Mouse (Mus musculus): ENCODE results near the gene Upp2. TPM values are rescaled to one million over a fixed set of nuclear protein-coding genes. Genes with fewer than 3 reads are reported as not detected.

Upp2 gene
- polyA plus RNA-seq, 1 experiment from 2014 or later = 7.5 TPM

GRCm38 (mm10) chr2:58595350-58595749 is 28.3 kb downstream of the Upp2 start:
- Histone ChIP-seq H3K27ac (replicated peaks in 1 of 2; ENCODE audit: control insufficient read depth in 1 of 2, insufficient read depth in 1 of 2, low read depth in 2 of 2, low read length in 2 of 2) (peak overlapping the region; percentile 82 to 83), H3K4me2 (ENCODE audit: low read length) (peak overlapping the region; percentile 23), H3K4me3 (ENCODE audit: control insufficient read depth in 1 of 2, insufficient read depth in 1 of 2, low read depth in 1 of 2, low read length in 2 of 2) (no peak overlapping the region), H3K36me3 (ENCODE audit: control insufficient read depth, insufficient read depth, low read length) (no peaks in the 10 kb centered on the region), H3K4me1 (ENCODE audit: control insufficient read depth in 2 of 2, insufficient read depth in 2 of 2, low read length in 2 of 2) (peaks cover 0 to 14% of the 10 kb centered on the region in 2 experiments), H3K9ac (ENCODE audit: low read length) (no peak overlapping the region; the same call in 1 of the 2 replicates), H3K9me3 (ENCODE audit: control insufficient read depth, low read length) (no peaks in the 10 kb centered on the region), H3K27me3 (ENCODE audit: control insufficient read depth, insufficient read depth, low read length) (no peaks in the 10 kb centered on the region)
- ATAC-seq (ENCODE audit: insufficient number of reproducible peaks, insufficient read depth, low FRiP score, low read depth) = no peak
- WGBS = 55% methylated on average over 9 of the region's 9 CpGs

GRCm38 (mm10) chr2:58596774-58597342 is 29.8 kb downstream of the Upp2 start:
- 80% methylated on average over 17 of the region's 17 CpGs for WGBS
- Histone ChIP-seq H3K36me3 (ENCODE audit: control insufficient read depth, insufficient read depth, low read length) (no peaks in the 10 kb centered on the region), H3K9me3 (ENCODE audit: control insufficient read depth, low read length) (no peaks in the 10 kb centered on the region), H3K9ac (ENCODE audit: low read length) (no peak overlapping the region), H3K4me2 (ENCODE audit: low read length) (no peak overlapping the region), H3K27me3 (ENCODE audit: control insufficient read depth, insufficient read depth, low read length) (no peaks in the 10 kb centered on the region), H3K27ac (replicated peaks in 1 of 2; ENCODE audit: control insufficient read depth in 1 of 2, insufficient read depth in 1 of 2, low read depth in 2 of 2, low read length in 2 of 2) (no peak overlapping the region), H3K4me1 (ENCODE audit: control insufficient read depth in 2 of 2, insufficient read depth in 2 of 2, low read length in 2 of 2) (peaks cover 0 to 14% of the 10 kb centered on the region in 2 experiments), H3K4me3 (ENCODE audit: control insufficient read depth in 1 of 2, insufficient read depth in 1 of 2, low read depth in 1 of 2, low read length in 2 of 2) (no peak overlapping the region)
- no peak for ATAC-seq (ENCODE audit: insufficient number of reproducible peaks, insufficient read depth, low FRiP score, low read depth)

GRCm38 (mm10) chr2:58597556-58597955 is 30.5 kb downstream of the Upp2 start:
- 95% methylated on average over 3 of the region's 3 CpGs for WGBS

GRCm38 (mm10) chr2:58599639-58600038 is 32.5 kb downstream of the Upp2 start:
- Histone ChIP-seq H3K36me3 (ENCODE audit: control insufficient read depth, insufficient read depth, low read length) (no peaks in the 10 kb centered on the region), H3K9ac (ENCODE audit: low read length) (no peak overlapping the region), H3K4me3 (ENCODE audit: control insufficient read depth in 1 of 2, insufficient read depth in 1 of 2, low read depth in 1 of 2, low read length in 2 of 2) (no peak overlapping the region), H3K9me3 (ENCODE audit: control insufficient read depth, low read length) (no peaks in the 10 kb centered on the region), H3K4me1 (ENCODE audit: control insufficient read depth in 2 of 2, insufficient read depth in 2 of 2, low read length in 2 of 2) (peaks cover 3 to 8% of the 10 kb centered on the region in 2 experiments), H3K27me3 (ENCODE audit: control insufficient read depth, insufficient read depth, low read length) (no peaks in the 10 kb centered on the region), H3K4me2 (ENCODE audit: low read length) (no peak overlapping the region), H3K27ac (replicated peaks in 1 of 2; ENCODE audit: control insufficient read depth in 1 of 2, insufficient read depth in 1 of 2, low read depth in 2 of 2, low read length in 2 of 2) (no peak overlapping the region)
- no peak for ATAC-seq (ENCODE audit: insufficient number of reproducible peaks, insufficient read depth, low FRiP score, low read depth)
- WGBS = 86% methylated on average over 6 of the region's 6 CpGs

More at GRCm38 (mm10) chr2:58597556-58597955, 30.5 kb downstream of the Upp2 start:
- Histone ChIP-seq H3K4me2 (ENCODE audit: low read length) (no peak overlapping the region), H3K27ac (replicated peaks in 1 of 2; ENCODE audit: control insufficient read depth in 1 of 2, insufficient read depth in 1 of 2, low read depth in 2 of 2, low read length in 2 of 2) (no peak overlapping the region), H3K4me1 (ENCODE audit: control insufficient read depth in 2 of 2, insufficient read depth in 2 of 2, low read length in 2 of 2) (peaks cover under 1 to 14% of the 10 kb centered on the region in 2 experiments), H3K27me3 (ENCODE audit: control insufficient read depth, insufficient read depth, low read length) (no peaks in the 10 kb centered on the region), H3K9me3 (ENCODE audit: control insufficient read depth, low read length) (no peaks in the 10 kb centered on the region), H3K4me3 (ENCODE audit: control insufficient read depth in 1 of 2, insufficient read depth in 1 of 2, low read depth in 1 of 2, low read length in 2 of 2) (no peak overlapping the region), H3K9ac (ENCODE audit: low read length) (no peak overlapping the region), H3K36me3 (ENCODE audit: control insufficient read depth, insufficient read depth, low read length) (no peaks in the 10 kb centered on the region)
- ATAC-seq (ENCODE audit: insufficient number of reproducible peaks, insufficient read depth, low FRiP score, low read depth) = no peak

GRCm38 (mm10) chr2:58601382-58601781 is 34.3 kb downstream of the Upp2 start:
- no peak overlapping the region for H3K9ac ChIP-seq (ENCODE audit: low read length)
- H3K9me3 ChIP-seq (ENCODE audit: control insufficient read depth, low read length) = no peaks in the 10 kb centered on the region
- H3K27ac ChIP-seq (replicated peaks in 1 of 2; ENCODE audit: control insufficient read depth in 1 of 2, insufficient read depth in 1 of 2, low read depth in 2 of 2, low read length in 2 of 2) = no peak overlapping the region
- peaks cover 3% of the 10 kb centered on the region in 2 experiments; a peak in 2 of 4 replicates for H3K4me1 ChIP-seq (ENCODE audit: control insufficient read depth in 2 of 2, insufficient read depth in 2 of 2, low read length in 2 of 2)
- H3K4me3 ChIP-seq (ENCODE audit: control insufficient read depth in 1 of 2, insufficient read depth in 1 of 2, low read depth in 1 of 2, low read length in 2 of 2) = no peak overlapping the region
- 80% methylated on average over 4 of the region's 4 CpGs for WGBS
- H3K36me3 ChIP-seq (ENCODE audit: control insufficient read depth, insufficient read depth, low read length) = no peaks in the 10 kb centered on the region
- H3K4me2 ChIP-seq (ENCODE audit: low read length) = no peak overlapping the region
- no peak for ATAC-seq (ENCODE audit: insufficient number of reproducible peaks, insufficient read depth, low FRiP score, low read depth)
- no peaks in the 10 kb centered on the region for H3K27me3 ChIP-seq (ENCODE audit: control insufficient read depth, insufficient read depth, low read length)

GRCm38 (mm10) chr2:58603379-58603778 is 36.3 kb downstream of the Upp2 start:
- no peak overlapping the region for H3K4me3 ChIP-seq (ENCODE audit: control insufficient read depth in 1 of 2, insufficient read depth in 1 of 2, low read depth in 1 of 2, low read length in 2 of 2)
- H3K27me3 ChIP-seq (ENCODE audit: control insufficient read depth, insufficient read depth, low read length) = no peaks in the 10 kb centered on the region
- 0 out of 4 replicates have a peak, but pooled peaks cover 0 to 3% of the 10 kb centered on the region in 2 experiments for H3K4me1 ChIP-seq (ENCODE audit: control insufficient read depth in 2 of 2, insufficient read depth in 2 of 2, low read length in 2 of 2)
- 70% methylated on average over 3 of the region's 3 CpGs for WGBS
- no peaks in the 10 kb centered on the region for H3K9me3 ChIP-seq (ENCODE audit: control insufficient read depth, low read length)
- H3K4me2 ChIP-seq (ENCODE audit: low read length) = no peak overlapping the region
- no peak overlapping the region for H3K9ac ChIP-seq (ENCODE audit: low read length)
- H3K36me3 ChIP-seq (ENCODE audit: control insufficient read depth, insufficient read depth, low read length) = no peaks in the 10 kb centered on the region
- no peak overlapping the region for H3K27ac ChIP-seq (replicated peaks in 1 of 2; ENCODE audit: control insufficient read depth in 1 of 2, insufficient read depth in 1 of 2, low read depth in 2 of 2, low read length in 2 of 2)
- no peak for ATAC-seq (ENCODE audit: insufficient number of reproducible peaks, insufficient read depth, low FRiP score, low read depth)

- no peaks in the 10 kb centered on the region for H3K27me3 ChIP-seq (ENCODE audit: control insufficient read depth, insufficient read depth, low read length)
- H3K9me3 ChIP-seq (ENCODE audit: control insufficient read depth, low read length) = no peaks in the 10 kb centered on the region
- H3K4me3 ChIP-seq (ENCODE audit: control insufficient read depth in 1 of 2, insufficient read depth in 1 of 2, low read depth in 1 of 2, low read length in 2 of 2) = no peak overlapping the region
- no peaks in the 10 kb centered on the region for H3K36me3 ChIP-seq (ENCODE audit: control insufficient read depth, insufficient read depth, low read length)
- H3K27ac ChIP-seq (replicated peaks in 1 of 2; ENCODE audit: control insufficient read depth in 1 of 2, insufficient read depth in 1 of 2, low read depth in 2 of 2, low read length in 2 of 2) = no peak overlapping the region
- H3K4me2 ChIP-seq (ENCODE audit: low read length) = no peak overlapping the region
- WGBS = 83% methylated on average over 3 of the region's 3 CpGs
- no peak overlapping the region for H3K9ac ChIP-seq (ENCODE audit: low read length)
- 0 out of 4 replicates have a peak, but pooled peaks cover 0 to 3% of the 10 kb centered on the region in 2 experiments for H3K4me1 ChIP-seq (ENCODE audit: control insufficient read depth in 2 of 2, insufficient read depth in 2 of 2, low read length in 2 of 2)
- ATAC-seq (ENCODE audit: insufficient number of reproducible peaks, insufficient read depth, low FRiP score, low read depth) = no peak
These were observed 37.7 kb downstream of the Upp2 start for GRCm38 (mm10) chr2:58604791-58605190.

- WGBS = 80% methylated on average over 3 of the region's 3 CpGs
- H3K27me3 ChIP-seq (ENCODE audit: control insufficient read depth, insufficient read depth, low read length) = no peaks in the 10 kb centered on the region
- no peak overlapping the region for H3K27ac ChIP-seq (replicated peaks in 1 of 2; ENCODE audit: control insufficient read depth in 1 of 2, insufficient read depth in 1 of 2, low read depth in 2 of 2, low read length in 2 of 2)
- no peaks in the 10 kb centered on the region for H3K4me1 ChIP-seq (ENCODE audit: control insufficient read depth in 2 of 2, insufficient read depth in 2 of 2, low read length in 2 of 2)
- H3K4me3 ChIP-seq (ENCODE audit: control insufficient read depth in 1 of 2, insufficient read depth in 1 of 2, low read depth in 1 of 2, low read length in 2 of 2) = no peak overlapping the region
- H3K36me3 ChIP-seq (ENCODE audit: control insufficient read depth, insufficient read depth, low read length) = no peaks in the 10 kb centered on the region
- ATAC-seq (ENCODE audit: insufficient number of reproducible peaks, insufficient read depth, low FRiP score, low read depth) = no peak
- no peak overlapping the region for H3K9ac ChIP-seq (ENCODE audit: low read length)
- no peaks in the 10 kb centered on the region for H3K9me3 ChIP-seq (ENCODE audit: control insufficient read depth, low read length)
- no peak overlapping the region for H3K4me2 ChIP-seq (ENCODE audit: low read length)
These were observed 46.6 kb downstream of the Upp2 start for GRCm38 (mm10) chr2:58613720-58614119.
